In genomic region chr17:14103018-14103417, GRCm38 (mm10) we compare ENCODE assay signal across 24 mouse cellular contexts. TPM values are rescaled to one million over a fixed set of nuclear protein-coding genes. Genes with fewer than 3 reads are reported as not detected.
DNase-seq lines count a peak whose midpoint lies in the region; ATAC-seq and TF ChIP-seq lines count a peak whose summit lies in the region.
"Not testable (repeated sequence)": the region's sequence is repeated elsewhere in the genome, so short reads cannot be mapped to it uniquely, and the experiment has no call there.
"Had no signal": no experiment of that assay in that cellular context is flagged by ENCODE, and none has a peak within 500 bp of the region (broad histone marks: within the 10 kb centered on the region; RNA-seq: fewer than 3 reads in every experiment).

No protein-coding gene starts in this region.

- TF ChIP-seq CTCF in ES-Bruce4 (IDR thresholded peaks at IDR 0.05; ENCODE audit: low read depth, low read length) = peak; percentile 48
- TF ChIP-seq CTCF in kidney, adult 2 months (conservative IDR thresholded peaks at IDR 0.05; ENCODE audit: insufficient read depth, insufficient read length, low read depth, low read length) = 0 out of 2 replicates have a peak, but pooled peaks have one; percentile 26
- TF ChIP-seq CTCF in midbrain, postnatal 0 days (IDR thresholded peaks at IDR 0.05) = peak; percentile 41

- not testable (repeated sequence) for H3K27ac ChIP-seq in ES-Bruce4 (ENCODE audit: insufficient read depth, low read length); embryonic facial prominence, embryonic 10.5 days (replicated peaks); heart, embryonic 10.5 days; kidney, adult 2 months (ENCODE audit: insufficient read depth, low read depth, low read length); midbrain, postnatal 0 days (ENCODE audit: low read depth, low read length)

- not testable (repeated sequence) for TF ChIP-seq POLR2A in ES-Bruce4 (IDR thresholded peaks at IDR 0.05; ENCODE audit: insufficient read depth, low read length); kidney, adult 2 months (IDR thresholded peaks at IDR 0.05; ENCODE audit: low read depth, low read length)

- not testable (repeated sequence) for H3K27me3 ChIP-seq in ES-Bruce4 (ENCODE audit: control insufficient read depth, insufficient read depth, low read length, poor library complexity, severe bottlenecking); embryonic facial prominence, embryonic 10.5 days (replicated peaks; ENCODE audit: low read depth, poor library complexity, severe bottlenecking); heart, embryonic 10.5 days (ENCODE audit: insufficient read depth, poor library complexity, severe bottlenecking); kidney, adult 2 months (replicated peaks; ENCODE audit: control insufficient read depth, insufficient read depth, low read length); midbrain, postnatal 0 days (ENCODE audit: insufficient read depth, low read length)

- not testable (repeated sequence) for ATAC-seq in midbrain, postnatal 0 days (ENCODE audit: low FRiP score)

- not testable (repeated sequence) for H3K4me3 ChIP-seq in ES-Bruce4 (ENCODE audit: low read depth, low read length); embryonic facial prominence, embryonic 10.5 days; heart, embryonic 10.5 days; kidney, adult 2 months (ENCODE audit: insufficient read depth, low read depth, low read length); midbrain, postnatal 0 days (ENCODE audit: low read depth, low read length)

- DNase-seq in adrenal gland, postnatal 10 days = peak; percentile 9
- DNase-seq in embryonic facial prominence, embryonic 10.5 days (ENCODE audit: low spot score) = peak; percentile 35
- DNase-seq in heart, embryonic 10.5 days (ENCODE audit: low spot score) = peak; percentile 73
- DNase-seq in kidney, adult 2 months; midbrain, postnatal 0 days (ENCODE audit: low spot score): not testable (repeated sequence)
- peak; percentile 8 for DNase-seq in liver
- DNase-seq in thymus, postnatal 4 days = peak; percentile 36

- not testable (repeated sequence) for H3K4me2 ChIP-seq in midbrain, postnatal 0 days (ENCODE audit: low read depth, low read length, poor library complexity, severe bottlenecking)

- not testable (repeated sequence) for H3K9ac ChIP-seq in ES-Bruce4 (ENCODE audit: low read depth, poor library complexity, severe bottlenecking); midbrain, postnatal 0 days (replicated peaks; ENCODE audit: low read length, poor library complexity, severe bottlenecking)

- 24% methylated on average over 3 of the region's 3 CpGs for WGBS in embryonic facial prominence, embryonic 10.5 days
- 23% methylated on average over 3 of the region's 3 CpGs for WGBS in heart, embryonic 10.5 days
- WGBS in kidney, adult 2 months = 30% methylated on average over 3 of the region's 3 CpGs
- WGBS in midbrain, postnatal 0 days = 36% methylated on average over 3 of the region's 3 CpGs

- not testable (repeated sequence) for H3K36me3 ChIP-seq in ES-Bruce4 (ENCODE audit: control insufficient read depth, insufficient read depth, low read length, poor library complexity, severe bottlenecking); embryonic facial prominence, embryonic 10.5 days (replicated peaks); heart, embryonic 10.5 days; kidney, adult 2 months (ENCODE audit: control insufficient read depth, insufficient read depth, low read length); midbrain, postnatal 0 days (ENCODE audit: insufficient read depth, low read length)

- H3K4me1 ChIP-seq in ES-Bruce4 (ENCODE audit: control insufficient read depth, insufficient read depth, low read length); embryonic facial prominence, embryonic 10.5 days; heart, embryonic 10.5 days; kidney, adult 2 months (ENCODE audit: control insufficient read depth, insufficient read depth, low read length); midbrain, postnatal 0 days (ENCODE audit: insufficient read depth, low read length): not testable (repeated sequence)

- not testable (repeated sequence) for TF ChIP-seq EP300 in ES-Bruce4 (IDR thresholded peaks at IDR 0.05; ENCODE audit: insufficient read depth, low read depth, low read length)

- not testable (repeated sequence) for H3K9me3 ChIP-seq in ES-Bruce4 (replicated peaks; ENCODE audit: control insufficient read depth, insufficient read depth, low read length, poor library complexity, severe bottlenecking); embryonic facial prominence, embryonic 10.5 days; heart, embryonic 10.5 days; midbrain, postnatal 0 days (ENCODE audit: low read length)

RNA-seq across cellular contexts. Expression of gene Gm7358, which starts 43.7 kb away (rescaled TPM):
- polyA plus RNA-seq in ES-Bruce4 (2011; ENCODE audit: insufficient read depth, insufficient read length, low read depth, missing spikeins) = not detected in 2 replicates
- not detected for total RNA-seq in adrenal gland, postnatal 10 days (2021)
- polyA plus RNA-seq in embryonic facial prominence, embryonic 10.5 days (2016; fragmentation: Nextera tagmentation; extraction: Ambion mirVana) = not detected in 2 replicates
- polyA plus RNA-seq in heart, embryonic 10.5 days (2016; fragmentation: Nextera tagmentation; extraction: Ambion mirVana) = not detected in 2 replicates
- not detected in 2 replicates for polyA plus RNA-seq in kidney, adult 2 months (2012; rRNA removed)
- total RNA-seq in midbrain, postnatal 0 days (2014; rRNA removed) = not detected in 2 replicates
- not detected in 2 replicates for polyA plus RNA-seq in midbrain, postnatal 0 days (2015; fragmentation: Nextera tagmentation; extraction: Ambion mirVana)
- total RNA-seq: adrenal gland, adult 8-10 months; gastrocnemius, postnatal 14 days; heart, adult 8-10 months; layer of hippocampus, postnatal 25 days; left cerebral cortex, postnatal 14 days; MEL; neutrophil, adult 5-6 weeks had no signal
- polyA plus RNA-seq: erythroblast, embryonic 14.5 days; forebrain, embryonic 13.5 days; heart, embryonic 16.5 days; hindbrain, embryonic 12.5 days; inflammation-experienced regulatory T-cells, adult 6 months; kidney, embryonic 14.5 days; limb, embryonic 14.5 days; midbrain, embryonic 16.5 days; stomach, embryonic 16.5 days had no signal
